Mouse (Mus musculus) gastrocnemius, adult 18-20 months (tissue): Measurements from ENCODE around the gene Gm49380. TPM values are rescaled to one million over a fixed set of nuclear protein-coding genes. Genes with fewer than 3 reads are reported as not detected.

Experiments
- DNase-seq: peaks from one replicate; pipeline ENCODE4 v3.0.0; 2021; ENCODE audit warnings: low spot score
- long read RNA-seq, 2 experiments: library from polyadenylated mRNA; stranded (forward); transcript quantifications; one replicate each; pipeline ENCODE4 v2.0.0; 2021
- total RNA-seq, 2 experiments: library from RNA; stranded (reverse); gene quantifications; 2 replicates each; pipeline ENCODE4 v1.2.3; 2021

Gm49380 gene
- 1 to 10 TPM in 1 of 2 experiments, under 1 TPM in 1; 0.43 to 1.9 TPM for total RNA-seq
- long read RNA-seq, experiment 1, partial matches to known transcripts = 0 of 6 reads
- long read RNA-seq, experiment 1, other reads (novel, unspliced or antisense) = 6 of 6 reads
- long read RNA-seq, experiment 2, partial matches to known transcripts = 0 of 3 reads
- long read RNA-seq, experiment 2, other reads (novel, unspliced or antisense) = 3 of 3 reads

DNA sequence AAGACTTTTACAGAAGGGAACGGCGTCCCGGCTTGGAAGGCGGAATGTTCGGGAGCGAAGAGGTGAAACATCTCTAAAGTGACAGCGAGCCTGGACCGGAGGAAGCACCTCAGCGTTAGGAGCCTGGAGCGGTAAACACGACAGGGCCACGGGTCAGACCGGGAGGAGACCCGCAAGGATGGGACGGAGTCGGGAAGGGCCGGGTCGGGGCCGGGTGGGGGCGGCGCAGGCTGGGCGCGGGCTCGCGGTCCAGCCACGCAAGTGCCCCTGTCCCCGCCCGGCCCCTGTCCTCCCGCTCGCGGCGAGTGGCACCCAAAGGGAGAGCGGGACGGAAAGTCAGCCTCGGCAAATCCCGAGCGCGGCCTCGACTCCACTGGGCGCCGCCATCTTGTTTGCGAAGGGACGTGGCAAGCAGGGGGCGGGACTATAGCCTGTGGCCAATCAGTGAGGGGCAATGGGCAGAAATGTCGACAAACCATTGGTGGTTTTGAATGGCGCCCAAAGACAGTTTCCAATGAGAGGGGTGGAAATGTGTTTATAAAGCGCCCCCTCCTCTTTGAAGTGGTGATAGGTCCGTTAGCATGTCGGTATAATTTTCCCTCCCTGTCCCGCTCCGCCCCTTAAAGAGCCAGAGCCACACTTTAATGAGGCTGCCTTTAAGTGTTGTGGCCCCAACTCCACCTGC is at the start of gene Gm49380, which contains the start of gene Rnf26:
Gm49380 (minus strand) TSS at position 396 of the 685 bp plus-strand sequence.
Rnf26 (minus strand) TSS at position 413 of the 685 bp plus-strand sequence.
- peak; percentile 99 for DNase-seq

DNA sequence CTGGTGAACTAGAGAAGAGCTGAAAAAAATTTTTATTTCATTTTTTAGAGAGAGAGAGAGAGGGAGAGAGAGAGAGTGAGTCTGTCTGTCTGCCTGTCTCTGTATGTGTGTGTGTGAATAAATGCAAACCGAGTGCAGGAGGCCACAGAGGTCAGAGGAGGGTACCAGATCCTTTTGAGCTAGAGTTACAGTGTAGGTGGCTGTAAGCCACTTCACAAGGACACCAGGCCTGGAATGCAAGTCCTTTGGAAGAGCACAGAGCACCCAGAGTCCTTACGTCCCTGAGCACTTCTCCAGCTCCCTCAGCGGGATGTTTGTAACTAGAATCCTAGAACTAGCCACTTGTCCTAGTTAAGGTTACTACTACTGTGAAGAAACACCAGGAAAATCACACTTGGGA is 46.6 kb upstream of the Gm49380 start:
- DNase-seq = peak; percentile 23

DNA sequence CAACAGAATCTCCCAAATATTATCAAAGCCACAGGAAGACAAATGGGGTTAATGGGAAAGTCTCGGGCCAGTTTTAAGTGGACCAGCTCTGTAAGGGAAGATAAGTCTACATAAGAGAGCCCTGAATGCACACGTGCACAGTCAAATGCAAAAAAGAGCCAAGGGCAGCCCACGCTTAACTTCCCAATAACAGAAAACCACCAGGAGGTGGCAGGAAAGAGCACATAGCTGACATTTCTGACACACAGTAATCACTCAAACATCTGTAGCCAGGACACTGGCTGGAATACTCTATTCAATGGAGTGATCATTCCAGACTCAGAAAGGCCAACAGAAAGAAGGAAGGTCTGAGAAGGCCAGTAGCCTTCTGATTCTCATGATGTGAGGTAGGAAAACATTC is 34.0 kb upstream of the Gm49380 start:
- DNase-seq = peak; percentile 47

DNA sequence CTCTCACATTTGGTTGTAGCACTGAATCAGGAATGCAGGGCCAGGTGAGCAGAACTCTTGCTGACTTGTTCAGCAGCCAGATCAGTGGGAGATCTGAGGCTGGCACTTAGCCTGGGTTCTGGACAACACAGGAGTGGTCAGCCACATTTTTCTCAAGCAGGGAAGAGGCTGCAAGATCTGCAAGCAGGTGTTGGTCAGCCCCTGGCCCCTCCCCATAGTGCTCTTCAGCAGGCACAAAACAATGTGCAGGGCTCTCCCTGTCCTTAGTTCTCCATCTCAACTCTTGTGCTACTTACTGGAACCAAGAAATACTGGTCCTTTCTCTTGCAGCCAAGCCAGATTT is 31.4 kb upstream of the Gm49380 start:
- DNase-seq = no peak

DNA sequence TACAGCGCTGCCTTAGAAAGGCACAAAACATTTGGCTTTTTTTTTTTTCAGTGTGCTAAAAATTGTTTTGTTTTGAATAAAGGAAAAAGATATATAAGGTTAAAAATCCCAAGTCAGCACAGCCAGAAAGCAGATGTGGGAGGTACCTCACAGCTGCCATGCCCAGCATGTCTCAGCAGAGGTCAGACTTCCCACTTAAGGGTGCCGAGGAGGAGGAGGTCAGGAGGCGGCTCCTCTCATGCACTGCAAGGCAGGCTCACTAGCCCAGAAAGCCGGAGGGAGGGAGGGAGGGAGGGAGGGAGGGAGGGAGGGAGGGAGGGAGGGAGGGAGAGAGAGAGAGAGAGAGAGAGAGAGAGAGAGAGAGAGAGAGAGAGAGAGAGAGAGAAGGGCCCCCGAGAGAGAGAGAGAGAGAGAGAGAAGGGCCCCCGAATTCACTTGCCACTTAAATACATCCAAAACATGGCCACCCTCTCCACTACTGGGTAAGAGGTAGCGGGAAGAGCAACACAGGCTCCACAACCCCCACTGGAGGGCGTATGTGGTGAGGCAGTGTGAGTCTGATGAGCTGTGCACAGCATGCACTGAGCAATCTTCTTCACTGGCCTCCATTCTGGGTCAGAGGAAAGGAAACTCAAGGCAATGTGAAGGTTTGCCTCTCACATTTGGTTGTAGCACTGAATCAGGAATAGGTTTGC is 30.9 kb upstream of the Gm49380 start:
- DNase-seq = peak; percentile 23

DNA sequence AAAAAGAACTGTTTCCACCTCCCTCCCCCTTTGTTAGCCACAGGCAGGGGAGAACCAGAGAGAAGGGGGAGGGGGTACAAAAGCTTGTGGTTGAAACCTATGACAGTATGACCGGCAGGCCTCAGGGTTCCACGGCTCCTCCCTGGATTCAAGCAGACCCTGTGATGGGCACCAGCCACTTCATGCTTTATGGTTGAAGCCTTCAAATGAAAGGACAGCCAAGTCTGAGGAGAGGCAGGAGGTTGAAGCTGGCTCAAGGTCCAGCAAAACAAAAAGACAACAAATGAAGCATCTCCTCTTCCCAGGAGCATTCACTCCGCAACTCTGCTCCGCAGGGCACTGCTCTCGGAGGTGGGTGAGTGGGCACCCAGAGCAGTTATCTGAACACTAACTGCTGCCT is 30.1 kb upstream of the Gm49380 start:
- DNase-seq = no peak

DNA sequence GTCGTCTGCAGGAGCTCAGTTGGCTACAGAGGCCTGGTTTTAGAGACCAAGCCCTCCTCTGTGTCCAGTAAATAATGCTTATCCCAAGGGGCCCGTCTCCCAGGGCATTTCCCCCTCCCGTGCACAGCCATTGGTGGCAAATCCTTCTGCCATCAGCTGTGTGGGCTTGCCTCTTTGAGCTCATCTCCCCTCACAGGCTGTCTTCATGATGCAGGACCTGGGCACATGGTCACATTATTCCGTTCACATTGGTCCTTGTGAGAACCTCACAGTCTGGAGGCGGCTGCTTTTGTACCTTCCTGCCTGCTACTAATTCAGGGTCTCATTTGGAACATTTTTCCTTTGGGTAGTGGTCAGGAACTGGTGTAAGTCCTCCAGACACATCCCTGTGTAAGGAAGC is 28.7 kb upstream of the Gm49380 start:
- no peak for DNase-seq

DNA sequence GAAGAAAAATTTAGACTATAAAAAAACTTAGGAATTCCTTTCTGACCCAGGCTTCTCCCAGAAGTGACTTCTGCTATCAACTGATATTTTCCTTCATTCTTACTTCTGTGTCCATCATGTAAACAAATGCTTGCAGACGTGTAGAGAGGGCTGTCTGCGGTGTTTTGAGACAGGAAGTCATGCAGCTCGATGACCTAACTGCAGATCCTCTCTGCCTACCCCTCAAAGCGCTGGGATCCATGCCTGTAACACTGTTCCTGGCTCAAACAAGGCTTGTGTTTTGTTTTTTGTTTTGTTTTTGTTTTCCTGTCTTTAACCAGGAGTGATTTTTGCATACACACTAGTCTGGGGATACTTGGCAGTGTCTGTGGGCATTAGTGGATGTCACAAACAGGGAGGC is 24.5 kb upstream of the Gm49380 start:
- no peak for DNase-seq

DNA sequence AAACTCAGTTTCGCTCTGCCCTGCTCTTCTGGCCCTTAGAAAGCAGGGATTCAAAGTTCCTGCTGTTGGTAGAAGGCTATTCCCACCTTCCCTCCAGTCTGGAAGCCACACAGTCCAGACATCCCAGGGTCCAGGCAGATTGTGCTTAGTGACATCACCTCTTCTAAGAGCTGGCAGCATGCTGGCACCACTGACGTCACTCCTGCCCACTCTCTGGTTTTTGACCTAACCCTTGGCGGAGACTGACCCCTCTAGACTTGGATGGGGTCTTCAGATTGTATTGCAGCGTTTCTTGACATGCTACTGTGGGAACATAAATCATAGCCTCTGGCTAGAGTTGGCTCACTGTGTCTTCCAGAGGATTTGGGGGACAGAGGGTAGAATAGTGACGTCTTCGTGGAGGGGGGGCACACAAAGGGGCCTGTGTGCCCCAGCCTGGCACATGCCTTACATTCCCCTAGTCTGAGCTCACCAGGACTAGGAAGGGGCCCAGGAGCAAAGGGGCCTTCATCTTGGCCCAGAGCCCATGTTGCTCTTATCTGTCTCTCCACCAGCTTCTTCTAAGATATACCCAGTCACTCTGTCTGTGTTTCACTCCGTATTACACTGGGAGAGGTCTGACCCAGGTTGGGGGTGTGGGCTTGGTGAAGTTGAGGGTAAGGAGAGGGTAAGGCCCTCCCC is 22.6 kb upstream of the Gm49380 start:
- DNase-seq = no peak

DNA sequence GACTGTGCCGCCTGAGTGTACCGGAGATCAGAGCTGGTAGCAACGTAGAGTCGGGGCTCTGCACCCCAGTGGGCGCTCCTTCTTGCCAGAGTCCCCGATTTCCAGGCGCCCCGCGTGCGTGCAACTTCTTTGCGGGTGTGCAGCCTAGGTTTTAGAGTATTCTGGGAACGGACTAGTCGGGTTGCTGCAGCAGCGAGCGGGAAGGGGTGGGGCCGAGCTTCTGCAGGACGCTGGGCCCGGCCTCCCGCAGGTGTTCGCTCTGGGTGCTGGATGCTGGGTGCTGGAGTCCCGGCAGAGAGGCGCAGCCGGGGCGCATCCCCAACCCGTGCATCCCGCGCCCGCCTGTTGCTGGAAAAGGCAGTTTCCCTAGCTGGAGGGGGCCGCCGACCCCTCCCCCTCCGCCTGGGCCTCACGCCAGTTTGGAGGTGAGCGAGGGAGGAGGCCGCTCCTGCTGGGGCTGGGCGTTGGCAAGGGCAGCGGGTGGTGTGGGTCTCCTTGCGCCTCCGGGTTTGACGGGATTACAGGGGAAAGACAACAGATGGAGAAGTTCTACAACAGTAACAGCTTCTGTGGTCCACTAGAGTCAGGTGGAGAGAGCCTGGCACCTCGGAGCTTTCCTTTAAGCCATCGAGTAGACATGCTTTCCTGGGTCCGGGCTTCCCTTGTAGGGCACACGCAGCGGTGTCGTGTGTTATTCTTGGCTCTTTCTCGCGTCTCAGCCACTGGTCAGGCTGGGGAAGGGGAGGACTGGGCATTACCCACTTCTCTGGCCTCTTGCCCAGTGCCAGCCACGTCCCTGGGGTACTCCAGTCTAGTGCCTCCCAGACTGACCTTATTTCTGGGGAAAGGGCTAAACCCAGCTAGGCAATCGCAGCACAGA is 21.8 kb upstream of the Gm49380 start:
- DNase-seq = peak; percentile 20

DNA sequence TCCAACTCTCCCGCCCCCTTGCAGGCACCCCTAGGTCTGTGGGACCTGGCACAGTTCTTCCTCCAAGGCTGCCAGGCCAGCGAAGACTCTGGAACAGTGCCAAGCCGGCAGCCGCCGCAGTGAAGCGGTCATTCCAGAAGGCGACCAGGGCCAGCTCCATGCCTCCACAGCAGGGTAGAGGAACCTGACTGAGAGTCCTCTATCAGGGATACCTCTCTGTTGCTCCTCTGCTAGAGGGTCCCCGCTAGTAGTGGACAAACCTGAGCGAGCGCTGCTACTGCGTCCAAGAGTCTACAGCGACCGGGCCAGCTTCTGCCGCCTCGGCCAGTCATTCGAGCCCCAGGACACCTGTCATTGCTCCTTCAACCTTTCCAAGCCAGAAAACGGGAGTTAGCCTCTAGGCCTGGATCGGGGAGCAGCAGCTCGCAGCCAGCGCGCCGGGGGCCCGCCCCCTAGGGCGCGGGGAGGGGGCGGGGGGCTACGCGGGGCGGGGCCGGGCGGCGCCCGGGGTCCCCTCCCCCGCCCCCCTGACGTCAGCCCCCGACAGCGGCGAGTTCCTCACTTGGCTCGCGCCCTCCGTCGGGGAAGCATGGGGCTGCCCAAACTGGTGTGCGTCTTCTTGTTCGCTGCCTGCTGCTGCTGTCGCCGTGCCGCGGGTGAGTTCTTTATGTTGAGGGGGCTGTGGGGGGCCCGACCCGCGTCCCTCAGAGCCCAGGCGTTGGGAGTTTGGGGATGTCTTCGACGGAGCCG is 21.0 kb upstream of the Gm49380 start, which contains the start of gene Mcam:
Mcam (plus strand) TSS at position 369 of the 750 bp plus-strand sequence.
- peak; percentile 76 for DNase-seq

DNA sequence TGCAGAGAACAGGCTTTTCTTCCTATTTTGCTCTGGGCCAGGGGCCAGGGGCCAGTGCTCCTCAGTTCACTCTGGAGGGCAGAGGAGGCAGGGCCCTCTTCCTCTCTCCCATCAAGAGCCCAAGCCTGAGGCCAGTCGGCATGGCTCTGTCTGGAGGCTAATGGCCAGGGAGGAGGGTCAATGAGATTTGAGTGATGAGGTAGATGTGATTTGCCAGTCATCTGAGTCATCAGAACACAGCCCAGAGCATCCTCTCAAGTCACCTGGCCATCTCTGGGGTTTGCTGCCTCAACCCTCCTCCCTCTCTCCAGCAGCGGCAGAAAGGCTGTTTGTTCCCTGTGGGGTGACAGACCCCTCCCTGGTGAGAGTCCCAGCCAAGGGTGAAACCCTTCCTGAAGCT is 20.0 kb upstream of the Gm49380 start:
- DNase-seq = no peak

DNA sequence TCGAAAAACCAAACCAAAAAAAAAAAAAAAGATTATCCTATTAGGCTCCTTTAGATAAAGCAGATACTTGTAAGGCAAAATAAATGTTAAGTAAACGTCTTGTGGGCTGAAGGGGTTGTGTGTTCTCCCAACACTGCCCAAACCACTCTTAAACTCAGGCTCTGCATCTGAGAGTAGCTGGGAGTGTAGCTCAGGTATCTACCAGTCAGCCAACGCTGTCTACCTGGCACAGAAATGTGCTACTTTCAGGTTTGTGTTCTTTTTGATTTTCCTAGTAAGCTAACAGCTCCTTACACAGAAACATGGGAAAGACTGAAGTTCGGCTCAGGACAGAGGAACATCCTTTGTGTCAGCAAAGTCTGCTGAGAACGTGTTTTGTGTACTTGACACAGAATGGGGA is 18.9 kb upstream of the Gm49380 start:
- no peak for DNase-seq

DNA sequence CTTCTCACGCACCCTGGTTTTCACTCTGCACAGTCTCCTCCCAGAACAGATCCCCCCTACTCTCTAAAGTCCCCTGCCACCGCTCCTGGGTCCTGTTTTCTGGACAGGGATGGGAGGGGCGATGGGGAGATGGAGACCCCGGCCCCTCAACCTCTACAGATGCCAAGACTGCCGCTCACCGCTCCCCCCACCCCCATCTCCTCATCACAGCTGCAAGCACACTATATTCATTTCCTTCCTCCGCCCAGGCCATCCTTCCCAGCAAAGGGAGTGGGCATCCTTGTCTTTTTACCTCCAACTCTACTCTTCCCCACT is 17.9 kb upstream of the Gm49380 start:
- DNase-seq = no peak

DNA sequence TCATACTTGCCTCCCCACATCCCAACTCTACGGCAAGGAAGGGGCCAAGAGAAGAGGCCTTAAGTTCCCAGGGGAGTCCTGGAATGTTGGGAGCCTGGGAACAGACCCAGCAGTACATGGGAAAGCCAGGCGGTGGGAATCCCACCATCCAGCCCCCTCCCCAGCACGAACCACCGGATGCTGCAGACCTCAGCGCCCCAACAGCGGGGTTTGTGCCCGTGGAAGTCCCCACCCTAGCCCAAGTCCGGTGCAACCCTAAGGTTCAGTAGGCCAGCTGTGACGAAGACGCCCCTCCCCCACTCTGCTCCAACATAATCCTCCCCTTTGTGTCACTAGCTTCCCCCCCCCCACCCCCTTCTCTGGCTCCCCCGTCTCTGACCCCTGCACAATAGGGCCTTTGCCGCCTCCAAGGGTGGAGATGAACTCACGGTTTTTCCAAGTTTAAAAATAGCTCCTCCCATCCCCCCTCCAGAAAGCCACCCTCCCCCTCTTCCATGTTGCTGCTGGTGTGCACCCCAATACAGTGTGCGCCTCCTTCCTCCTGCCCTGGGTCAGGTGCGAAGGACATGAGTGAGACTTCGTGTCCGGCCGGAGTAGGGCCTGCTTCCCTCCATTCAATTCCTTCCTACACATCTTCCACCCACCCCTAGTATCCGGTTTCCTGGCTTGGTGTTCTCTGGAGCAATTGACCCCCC is 17.4 kb upstream of the Gm49380 start:
- no peak for DNase-seq

DNA sequence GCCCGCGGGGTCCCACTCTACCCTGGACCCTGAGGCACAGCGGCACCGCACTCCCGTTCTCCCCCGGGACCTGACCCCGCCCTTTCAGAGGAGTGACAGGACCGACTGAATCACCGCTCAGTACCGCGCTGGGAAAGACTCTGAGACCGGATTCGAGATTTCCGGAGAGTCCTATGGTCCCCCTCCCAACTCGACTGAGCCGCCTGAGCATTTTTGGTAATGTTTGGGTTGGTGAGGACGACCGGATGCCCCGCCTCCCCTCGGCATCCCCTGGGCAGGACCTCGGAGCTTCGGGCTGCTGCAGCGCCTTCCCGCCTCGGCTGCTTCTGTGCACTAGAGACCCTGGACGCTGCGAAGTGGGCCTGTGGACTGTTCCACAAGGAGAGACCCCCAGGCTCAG is 16.7 kb upstream of the Gm49380 start:
- peak; percentile 63 for DNase-seq

DNA sequence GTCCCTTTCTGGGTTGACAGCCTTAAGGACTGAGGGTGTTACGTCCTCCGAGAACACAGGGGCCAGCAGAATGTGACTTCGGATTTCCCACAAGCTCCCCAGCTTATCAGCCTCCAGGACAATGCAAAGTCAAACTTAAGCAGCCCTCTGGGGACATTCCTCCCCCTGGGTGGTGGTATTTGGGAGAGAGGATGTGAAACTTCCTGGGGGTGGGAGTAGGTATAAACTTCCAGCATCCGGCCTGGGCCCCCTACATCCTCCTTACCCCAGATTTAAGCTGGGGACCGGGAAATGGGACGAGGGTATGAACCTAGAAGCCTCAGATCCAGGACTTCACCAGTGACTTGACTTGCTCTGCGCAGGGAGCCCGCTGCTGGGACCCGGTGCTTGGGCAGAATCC is 16.3 kb upstream of the Gm49380 start:
- no peak for DNase-seq

DNA sequence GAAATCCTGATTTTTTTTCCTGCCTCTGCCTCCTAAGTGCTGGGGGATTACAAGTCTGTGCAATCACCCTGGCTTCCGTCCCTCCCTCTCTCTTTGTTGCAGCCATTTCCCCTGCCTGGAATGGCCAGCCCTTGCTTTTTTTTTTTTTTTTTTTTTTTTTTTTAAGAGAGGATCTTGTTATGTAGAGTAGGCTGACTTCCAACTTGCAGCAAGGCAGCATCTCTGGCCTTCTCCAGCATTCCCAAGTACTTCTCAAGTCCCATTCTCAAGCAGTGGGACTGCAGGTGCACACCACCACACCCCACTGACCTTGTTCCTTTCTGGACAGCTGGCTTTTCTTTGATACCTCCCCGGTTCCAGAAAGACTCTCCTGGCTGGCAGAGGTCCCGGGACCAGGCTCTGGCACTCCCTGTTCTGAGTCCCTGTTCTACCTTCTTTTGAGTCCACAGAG is 14.1 kb upstream of the Gm49380 start:
- no peak for DNase-seq

DNA sequence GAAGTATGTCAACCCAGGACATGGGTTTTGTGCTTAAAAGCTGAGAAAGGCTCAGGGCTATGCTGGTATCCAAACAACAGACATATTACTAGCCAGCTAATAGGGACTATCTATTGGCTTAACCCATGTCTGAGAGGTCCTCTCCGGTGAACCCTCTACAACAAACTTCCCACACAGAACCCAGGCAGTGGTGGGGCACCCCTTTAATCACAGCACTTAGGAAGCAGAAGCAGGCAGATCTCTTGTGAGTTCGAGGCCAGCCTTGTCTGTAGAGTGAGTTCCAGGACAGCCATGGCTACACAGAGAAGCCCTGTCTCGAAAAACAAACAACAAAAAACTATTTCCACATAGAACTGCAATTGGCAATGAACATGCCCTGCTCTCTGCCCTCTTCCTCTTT is 13.4 kb upstream of the Gm49380 start:
- no peak for DNase-seq
